Comparison of ENCODE assay signal across 8 mouse cellular contexts in the genomic region with DNA sequence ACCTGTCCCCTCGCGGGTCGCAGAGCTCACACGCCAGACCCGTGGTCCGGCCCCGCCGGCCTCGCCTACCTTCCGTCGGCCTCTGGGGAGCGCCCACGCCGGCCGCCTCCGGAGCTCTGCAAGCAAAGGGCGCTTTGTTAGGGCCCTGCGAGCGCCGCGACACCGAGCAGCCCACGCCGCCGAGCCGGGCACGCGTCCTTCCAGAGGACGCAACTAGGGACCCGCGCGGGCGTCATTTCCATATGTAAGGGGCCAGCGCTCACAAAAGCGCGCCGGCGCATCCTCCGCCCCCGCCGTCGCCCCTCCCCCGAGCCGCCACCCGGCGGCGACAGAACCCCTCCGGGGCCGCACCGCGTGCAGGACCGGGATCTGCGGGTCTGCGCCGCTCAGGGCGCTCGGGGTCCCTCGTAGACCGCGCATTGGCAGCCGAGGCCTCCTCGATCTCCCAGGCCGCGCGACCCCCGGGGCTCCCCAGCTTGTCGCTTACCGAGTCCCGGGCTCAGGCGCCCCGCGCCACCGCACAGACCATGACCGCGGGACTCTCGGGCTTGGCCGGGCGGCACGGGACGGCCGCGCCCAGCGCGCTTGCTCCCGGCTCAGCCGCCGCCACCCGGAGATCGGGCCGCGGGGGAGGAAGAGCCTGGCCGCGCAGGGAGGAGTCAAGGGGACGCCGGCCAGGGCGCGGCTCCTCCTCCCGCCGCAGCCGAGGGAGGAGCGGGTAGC. TPM values are rescaled to one million over a fixed set of nuclear protein-coding genes. Genes with fewer than 3 reads are reported as not detected.
A peak's percentile ranks its signal among the peaks of the same experiment; 100 is the strongest.
DNase-seq lines count a peak whose midpoint lies in the region; ATAC-seq and TF ChIP-seq lines count a peak whose summit lies in the region.

No protein-coding gene starts in this region.

- under 1% methylated on average over 95 of the region's 101 CpGs for WGBS in intestine, embryonic 16.5 days
- 1% methylated on average over 56 of the region's 101 CpGs for WGBS in limb, embryonic 14.5 days
- WGBS in midbrain, embryonic 15.5 days = under 1% methylated on average over 101 of the region's 101 CpGs
- under 1% methylated on average over 99 of the region's 101 CpGs for WGBS in spleen, adult 2 months

- TF ChIP-seq POLR2A in limb, embryonic 14.5 days (IDR thresholded peaks at IDR 0.05; ENCODE audit: borderline replicate concordance, extremely low read depth, insufficient read depth, insufficient read length) = 0 out of 2 replicates have a peak, but pooled peaks have one; percentile 24
- peak; percentile 48 for TF ChIP-seq POLR2A in spleen, adult 2 months (IDR thresholded peaks at IDR 0.05; ENCODE audit: low read depth, low read length)

- ATAC-seq in intestine, embryonic 16.5 days = peak; percentile 94
- peak; percentile 82 for ATAC-seq in limb, embryonic 14.5 days (ENCODE audit: low FRiP score, low read depth)
- peak; percentile 86 for ATAC-seq in midbrain, embryonic 15.5 days (replicated peaks)

- H3K9me3 ChIP-seq in intestine, embryonic 16.5 days (ENCODE audit: control insufficient read depth, low read length) = no peaks in the 10 kb centered on the region
- no peaks in the 10 kb centered on the region for H3K9me3 ChIP-seq in limb, embryonic 14.5 days (ENCODE audit: control insufficient read depth, low read length)
- H3K9me3 ChIP-seq in midbrain, embryonic 15.5 days = no peaks in the 10 kb centered on the region

- peaks cover 11% of the 10 kb centered on the region for H3K4me1 ChIP-seq in intestine, embryonic 16.5 days (ENCODE audit: control insufficient read depth, insufficient read depth, low read length)
- H3K4me1 ChIP-seq in limb, embryonic 14.5 days (ENCODE audit: control insufficient read depth, insufficient read depth, low read length) = peaks cover 17% of the 10 kb centered on the region
- H3K4me1 ChIP-seq in midbrain, embryonic 15.5 days = peaks cover 42% of the 10 kb centered on the region
- peaks cover 13% of the 10 kb centered on the region; the same call in 1 of the 2 replicates for H3K4me1 ChIP-seq in spleen, adult 2 months (ENCODE audit: control insufficient read depth, insufficient read depth, insufficient read length)

- DNase-seq in left cerebral cortex, adult 18-20 months (ENCODE audit: low spot score in 2 of 2) = peak; percentile 68 to 83
- DNase-seq in left cerebral cortex, adult 11 months (ENCODE audit: low spot score) = no peak
- DNase-seq in embryo, embryonic 9.5 days (ENCODE audit: extremely low spot score) = peak; percentile 79
- peak; percentile 65 to 79 for DNase-seq in gastrocnemius, postnatal 4 days (ENCODE audit: low spot score in 2 of 2)
- DNase-seq in limb, embryonic 14.5 days (ENCODE audit: low spot score) = peak; percentile 67
- DNase-seq in spleen, adult 2 months (ENCODE audit: low read depth in 1 of 2, low spot score in 2 of 2) = peak in 1 of 2 experiments; percentile 70

- H3K36me3 ChIP-seq in intestine, embryonic 16.5 days (ENCODE audit: control insufficient read depth, insufficient read depth, low read length) = no peaks in the 10 kb centered on the region
- no peaks in the 10 kb centered on the region for H3K36me3 ChIP-seq in limb, embryonic 14.5 days (ENCODE audit: control insufficient read depth, insufficient read depth, low read length)
- H3K36me3 ChIP-seq in midbrain, embryonic 15.5 days (replicated peaks) = no peaks in the 10 kb centered on the region
- H3K36me3 ChIP-seq in spleen, adult 2 months (ENCODE audit: control insufficient read depth, insufficient read depth, low read length) = no peaks in the 10 kb centered on the region

- H3K27me3 ChIP-seq in intestine, embryonic 16.5 days (replicated peaks; ENCODE audit: control insufficient read depth, insufficient read depth, low read length) = no peaks in the 10 kb centered on the region
- H3K27me3 ChIP-seq in limb, embryonic 14.5 days (ENCODE audit: control insufficient read depth, insufficient read depth, low read length) = no peaks in the 10 kb centered on the region
- H3K27me3 ChIP-seq in midbrain, embryonic 15.5 days (replicated peaks) = no peaks in the 10 kb centered on the region
- no peaks in the 10 kb centered on the region for H3K27me3 ChIP-seq in spleen, adult 2 months (ENCODE audit: control insufficient read depth, insufficient read depth, low read length)

- H3K9ac ChIP-seq in intestine, embryonic 16.5 days (ENCODE audit: low read depth, low read length) = peak overlapping the region; percentile 88
- H3K9ac ChIP-seq in limb, embryonic 14.5 days (ENCODE audit: low read depth, low read length, severe bottlenecking) = peak overlapping the region; percentile 89
- H3K9ac ChIP-seq in midbrain, embryonic 15.5 days = peak overlapping the region; percentile 84

- H3K4me2 ChIP-seq in intestine, embryonic 16.5 days (ENCODE audit: low read depth, low read length) = peak overlapping the region; percentile 99
- peak overlapping the region; percentile 95 for H3K4me2 ChIP-seq in limb, embryonic 14.5 days (replicated peaks; ENCODE audit: low read depth, low read length, severe bottlenecking)
- H3K4me2 ChIP-seq in midbrain, embryonic 15.5 days = peak overlapping the region; percentile 84

- H3K4me3 ChIP-seq in intestine, embryonic 16.5 days (ENCODE audit: low read length) = peak overlapping the region; percentile 88
- peak overlapping the region; percentile 90 for H3K4me3 ChIP-seq in limb, embryonic 14.5 days (replicated peaks; ENCODE audit: low read length)
- peak overlapping the region; percentile 72 for H3K4me3 ChIP-seq in midbrain, embryonic 15.5 days
- peak overlapping the region; percentile 80 for H3K4me3 ChIP-seq in spleen, adult 2 months (ENCODE audit: extremely low read depth, insufficient read depth, insufficient read length)

- TF ChIP-seq CTCF in spleen, adult 2 months (IDR thresholded peaks at IDR 0.05; ENCODE audit: extremely low read depth, insufficient read depth, insufficient read length, insufficient replicate concordance) = no peak

- H3K27ac ChIP-seq in intestine, embryonic 16.5 days (ENCODE audit: low read length) = peak overlapping the region; percentile 86
- peak overlapping the region; percentile 83 for H3K27ac ChIP-seq in limb, embryonic 14.5 days (replicated peaks; ENCODE audit: low read depth, low read length)
- H3K27ac ChIP-seq in midbrain, embryonic 15.5 days = peak overlapping the region; percentile 85
- peak overlapping the region; percentile 85 for H3K27ac ChIP-seq in spleen, adult 2 months (ENCODE audit: insufficient read depth, low read length)

RNA-seq across cellular contexts. Expression of gene Nin, which starts 2.0 kb away (rescaled TPM):
- total RNA-seq in left cerebral cortex, adult 18-20 months (2021) = 10 to 100 TPM; 54.0 to 66.9 TPM
- 10 to 100 TPM; 36.7 to 39.8 TPM for total RNA-seq in gastrocnemius, postnatal 4 days (2021)
- polyA plus RNA-seq in intestine, embryonic 16.5 days (2015; fragmentation: Nextera tagmentation; extraction: Ambion mirVana) = 5.7 and 5.8 TPM in 2 replicates
- 14.3 and 16.9 TPM in 2 replicates for polyA plus RNA-seq in limb, embryonic 14.5 days (2012; rRNA removed)
- 13.7 and 16.1 TPM in 2 replicates for polyA plus RNA-seq in limb, embryonic 14.5 days (2014; fragmentation: Nextera tagmentation; extraction: Ambion mirVana)
- 14.1 and 15.9 TPM in 2 replicates for polyA plus RNA-seq in midbrain, embryonic 15.5 days (2015; fragmentation: Nextera tagmentation; extraction: Ambion mirVana)
- polyA plus RNA-seq in spleen, adult 2 months (2012; rRNA removed) = 11.5 and 14.1 TPM in 2 replicates

RNA-seq across cellular contexts. Expression of gene Abhd12b, which starts 42.4 kb away (rescaled TPM):
- total RNA-seq in left cerebral cortex, adult 18-20 months (2021) = not detected
- not detected for total RNA-seq in gastrocnemius, postnatal 4 days (2021)
- 0.23 and 0.28 TPM in 2 replicates for polyA plus RNA-seq in intestine, embryonic 16.5 days (2015; fragmentation: Nextera tagmentation; extraction: Ambion mirVana)
- 0.04 TPM in 1 of 2 replicates, not detected in the other for polyA plus RNA-seq in limb, embryonic 14.5 days (2012; rRNA removed)
- polyA plus RNA-seq in limb, embryonic 14.5 days (2014; fragmentation: Nextera tagmentation; extraction: Ambion mirVana) = not detected in 2 replicates
- 0.27 and 0.28 TPM in 2 replicates for polyA plus RNA-seq in midbrain, embryonic 15.5 days (2015; fragmentation: Nextera tagmentation; extraction: Ambion mirVana)
- polyA plus RNA-seq in spleen, adult 2 months (2012; rRNA removed) = not detected in 2 replicates
